Mouse (Mus musculus): ENCODE measurements around the gene a. TPM values are rescaled to one million over a fixed set of nuclear protein-coding genes. Genes with fewer than 3 reads are reported as not detected.

The a gene
- polyA plus RNA-seq, 1 experiment from 2014 or later = 0.22 TPM

DNA sequence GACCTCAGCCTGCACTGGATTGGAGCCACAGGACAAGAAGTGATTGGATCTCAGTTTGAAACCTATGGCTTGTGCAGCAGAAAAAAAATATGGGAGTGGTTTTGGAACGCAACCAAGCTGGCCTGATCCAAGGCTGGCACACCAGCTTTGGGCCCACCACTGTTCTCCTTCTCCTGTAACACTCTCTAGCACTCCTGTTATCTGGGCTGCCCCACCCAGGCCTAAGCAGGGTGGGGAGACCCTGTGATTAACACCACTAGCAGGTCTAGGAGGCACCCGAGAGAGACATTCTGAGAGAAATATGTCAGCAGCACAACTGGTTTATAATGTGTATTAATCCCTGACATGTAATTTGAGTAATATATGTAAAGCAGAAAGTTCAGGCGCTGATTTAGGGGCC is 28.0 kb upstream of the a start:
- 29% methylated on average over 3 of the region's 3 CpGs for WGBS (ENCODE audit: insufficient replicate concordance)
- peak overlapping the region; percentile 94 for H3K27ac ChIP-seq

DNA sequence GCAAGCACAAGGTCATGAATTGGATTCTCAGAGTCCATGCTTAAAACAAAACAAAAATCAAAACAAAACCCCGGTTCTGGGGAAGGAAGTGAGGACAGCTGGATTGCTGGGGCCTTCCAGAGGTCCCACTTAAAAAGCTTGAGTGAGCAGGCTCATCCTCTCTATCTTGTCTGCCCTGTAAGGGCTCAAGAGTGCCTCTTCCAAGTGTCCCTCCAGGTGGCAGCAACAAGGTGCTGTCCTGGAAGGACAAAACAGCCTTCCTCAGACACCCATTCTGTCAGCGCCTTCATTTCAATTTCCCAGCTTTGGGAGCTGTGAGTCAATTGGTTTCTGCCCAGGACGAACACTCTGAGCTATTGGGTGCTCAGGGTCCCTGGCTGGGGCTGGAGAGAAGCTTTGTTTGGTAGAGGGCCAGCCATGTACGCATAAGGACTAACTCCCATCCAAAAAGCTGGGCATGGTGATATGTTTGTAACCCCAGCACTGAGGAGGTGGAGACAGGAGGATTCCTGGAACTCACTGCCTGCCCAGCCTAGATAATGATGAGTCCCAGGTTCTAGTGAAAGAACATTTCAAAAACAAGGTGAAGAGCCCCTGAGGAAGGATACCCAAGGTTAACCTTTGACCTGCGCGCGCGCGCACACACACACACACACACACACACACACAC is 26.2 kb upstream of the a start:
- H3K4me3 ChIP-seq (replicated peaks) = 0 out of 2 replicates have a peak overlapping the region, but pooled peaks have one; percentile 15
- peak overlapping the region; percentile 94 for H3K27ac ChIP-seq
- WGBS (ENCODE audit: insufficient replicate concordance) = 46% methylated on average over 9 of the region's 9 CpGs
- no peaks in the 10 kb centered on the region for H3K27me3 ChIP-seq
- ATAC-seq (ENCODE audit: low read depth) (peak; percentile 96), DNase-seq (peak; percentile 43)
- peak overlapping the region; percentile 57 for H3K9ac ChIP-seq
- no peaks in the 10 kb centered on the region for H3K36me3 ChIP-seq
- peaks cover 62% of the 10 kb centered on the region for H3K4me1 ChIP-seq (replicated peaks)
- H3K4me2 ChIP-seq = peak overlapping the region; percentile 50
- no peaks in the 10 kb centered on the region for H3K9me3 ChIP-seq (replicated peaks)

More for the DNA sequence above, 28.0 kb upstream of the a start:
- no peak overlapping the region for H3K4me3 ChIP-seq (replicated peaks)
- ATAC-seq (ENCODE audit: low read depth) (peak; percentile 77), DNase-seq (peak; percentile 38)
- no peaks in the 10 kb centered on the region for H3K36me3 ChIP-seq
- H3K4me2 ChIP-seq = peak overlapping the region; percentile 50
- peaks cover 59% of the 10 kb centered on the region for H3K4me1 ChIP-seq (replicated peaks)
- H3K9ac ChIP-seq = peak overlapping the region; percentile 24
- no peaks in the 10 kb centered on the region for H3K9me3 ChIP-seq (replicated peaks)
- H3K27me3 ChIP-seq = no peaks in the 10 kb centered on the region

- H3K36me3 ChIP-seq = no peaks in the 10 kb centered on the region
- no peak overlapping the region for H3K4me3 ChIP-seq (replicated peaks)
- no peak for DNase-seq
- H3K27me3 ChIP-seq = no peaks in the 10 kb centered on the region
- peaks cover 62% of the 10 kb centered on the region for H3K4me1 ChIP-seq (replicated peaks)
- peak overlapping the region; percentile 37 for H3K9ac ChIP-seq
- H3K4me2 ChIP-seq = peak overlapping the region; percentile 50
- ATAC-seq (ENCODE audit: low read depth) = peak; percentile 35
- H3K9me3 ChIP-seq (replicated peaks) = no peaks in the 10 kb centered on the region
- WGBS (ENCODE audit: insufficient replicate concordance) = 46% methylated on average over 8 of the region's 8 CpGs
- peak overlapping the region; percentile 94 for H3K27ac ChIP-seq
Observed at GRCm38 (mm10) chr2:154765554-154766008, 25.6 kb upstream of the a start.

- no peak overlapping the region for H3K9ac ChIP-seq
- peak overlapping the region; percentile 65 for H3K27ac ChIP-seq
- H3K4me1 ChIP-seq (replicated peaks) = peaks cover 55% of the 10 kb centered on the region
Observed at GRCm38 (mm10) chr2:154767051-154767450, 24.2 kb upstream of the a start.

DNA sequence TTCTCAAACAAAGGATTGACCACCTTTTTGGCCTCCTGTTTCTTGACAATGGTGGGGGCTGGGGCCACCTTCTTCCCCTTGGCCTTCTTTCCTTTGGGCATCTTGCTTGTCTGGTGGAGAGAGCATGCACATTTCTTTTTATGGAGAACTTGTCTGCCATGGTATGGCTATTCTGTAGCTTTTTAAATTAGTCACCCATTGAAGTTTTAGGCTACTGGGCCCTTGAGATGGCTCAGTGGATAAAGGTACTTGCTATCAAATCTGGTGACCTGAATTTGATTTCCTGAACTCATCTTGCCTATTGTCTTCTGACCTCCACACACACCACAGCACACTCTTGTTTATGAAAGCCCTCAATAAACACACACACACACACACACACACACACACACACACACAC is 21.3 kb upstream of the a start, which contains the start of gene Gm14214:
Gene Gm14214, minus strand, starts transcription at position 101 of the 400 bp plus-strand sequence.
- DNase-seq (no peak), ATAC-seq (ENCODE audit: low read depth) (no peak)
- Histone ChIP-seq H3K27ac (0 out of 2 replicates have a peak within 1 kb of the TSS, but pooled peaks have one; percentile 13), H3K4me3 (replicated peaks) (no peak within 1 kb of the TSS), H3K9ac (0 out of 2 replicates have a peak within 1 kb of the TSS, but pooled peaks have one; percentile 6), H3K27me3 (no peaks in the 10 kb centered on the region), H3K9me3 (replicated peaks) (0 out of 2 replicates have a peak, but pooled peaks cover 4% of the 10 kb centered on the region), H3K4me2 (no peak within 1 kb of the TSS), H3K4me1 (replicated peaks) (peaks cover 26% of the 10 kb centered on the region), H3K36me3 (no peaks in the 10 kb centered on the region)

More at GRCm38 (mm10) chr2:154767051-154767450, 24.2 kb upstream of the a start:
- no peak for ATAC-seq (ENCODE audit: low read depth)
- no peaks in the 10 kb centered on the region for H3K9me3 ChIP-seq (replicated peaks)
- DNase-seq = no peak
- no peak overlapping the region for H3K4me3 ChIP-seq (replicated peaks)
- H3K4me2 ChIP-seq = no peak overlapping the region
- 42% methylated on average over 6 of the region's 6 CpGs for WGBS (ENCODE audit: insufficient replicate concordance)
- no peaks in the 10 kb centered on the region for H3K27me3 ChIP-seq
- no peaks in the 10 kb centered on the region for H3K36me3 ChIP-seq

- ATAC-seq (ENCODE audit: low read depth) (no peak), DNase-seq (no peak)
- Histone ChIP-seq H3K4me3 (replicated peaks) (no peak overlapping the region), H3K4me1 (replicated peaks) (peaks cover 16% of the 10 kb centered on the region), H3K9me3 (replicated peaks) (0 out of 2 replicates have a peak, but pooled peaks cover 4% of the 10 kb centered on the region), H3K9ac (no peak overlapping the region), H3K4me2 (no peak overlapping the region), H3K27ac (no peak overlapping the region), H3K36me3 (no peaks in the 10 kb centered on the region), H3K27me3 (no peaks in the 10 kb centered on the region)
- 64% methylated on average over 8 of the region's 8 CpGs for WGBS (ENCODE audit: insufficient replicate concordance)
Observed at GRCm38 (mm10) chr2:154771604-154772003, 19.6 kb upstream of the a start.

DNA sequence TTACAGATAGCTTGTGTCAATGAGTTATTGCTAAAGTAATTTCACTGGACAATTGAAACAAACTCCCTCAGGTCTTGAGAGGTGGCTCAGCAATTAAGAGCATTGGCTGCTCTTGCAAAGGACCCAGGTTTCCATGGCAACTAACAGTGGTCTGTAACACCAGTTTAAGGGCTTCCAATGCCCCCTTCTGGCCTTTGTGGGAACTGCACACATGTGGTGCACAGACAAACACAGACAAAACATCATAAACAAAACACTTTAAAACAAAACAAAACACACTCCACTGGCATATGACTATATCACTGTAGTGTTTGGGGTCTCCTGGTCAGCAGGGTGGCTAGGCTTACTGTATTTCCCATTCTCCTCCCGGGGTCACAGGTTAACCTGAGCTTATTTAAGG is 17.2 kb upstream of the a start:
- Histone ChIP-seq H3K27ac (no peak overlapping the region), H3K27me3 (0 out of 2 replicates have a peak, but pooled peaks cover under 1% of the 10 kb centered on the region), H3K9ac (no peak overlapping the region), H3K36me3 (no peaks in the 10 kb centered on the region), H3K9me3 (replicated peaks) (0 out of 2 replicates have a peak, but pooled peaks cover 4% of the 10 kb centered on the region), H3K4me2 (no peak overlapping the region), H3K4me3 (replicated peaks) (no peak overlapping the region), H3K4me1 (replicated peaks) (peaks cover 7% of the 10 kb centered on the region)
- no peak for ATAC-seq (ENCODE audit: low read depth)
- WGBS (ENCODE audit: insufficient replicate concordance) = 57% methylated on average over 1 of the region's 1 CpGs
- no peak for DNase-seq

DNA sequence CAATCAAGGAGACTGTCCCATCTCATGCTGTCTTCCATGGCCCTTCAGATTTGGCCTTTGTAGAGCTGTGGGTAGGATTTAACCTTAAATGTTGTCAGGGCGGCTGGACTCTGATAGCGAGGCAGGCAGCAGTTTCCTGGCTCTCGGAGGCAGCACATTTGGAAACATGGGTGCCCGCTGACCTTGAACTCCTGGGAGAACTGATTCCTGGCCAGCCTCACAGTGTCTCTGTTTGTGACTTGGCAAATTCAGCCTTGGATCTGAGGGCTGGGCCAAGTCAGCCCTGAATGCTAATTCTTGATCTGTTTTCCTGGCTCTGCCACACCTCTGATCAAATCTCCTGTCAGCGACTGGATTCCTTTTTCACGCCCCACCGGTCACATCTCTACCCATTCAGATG is 14.7 kb upstream of the a start:
- peaks cover 13% of the 10 kb centered on the region for H3K27me3 ChIP-seq
- no peak overlapping the region for H3K9ac ChIP-seq
- H3K4me2 ChIP-seq = no peak overlapping the region
- ATAC-seq (ENCODE audit: low read depth) (no peak), DNase-seq (no peak)
- 57% methylated on average over 7 of the region's 7 CpGs for WGBS (ENCODE audit: insufficient replicate concordance)
- H3K4me3 ChIP-seq (replicated peaks) = no peak overlapping the region
- peaks cover 7% of the 10 kb centered on the region for H3K4me1 ChIP-seq (replicated peaks)
- no peak overlapping the region for H3K27ac ChIP-seq
- H3K9me3 ChIP-seq (replicated peaks) = 0 out of 2 replicates have a peak, but pooled peaks cover 4% of the 10 kb centered on the region
- H3K36me3 ChIP-seq = no peaks in the 10 kb centered on the region

DNA sequence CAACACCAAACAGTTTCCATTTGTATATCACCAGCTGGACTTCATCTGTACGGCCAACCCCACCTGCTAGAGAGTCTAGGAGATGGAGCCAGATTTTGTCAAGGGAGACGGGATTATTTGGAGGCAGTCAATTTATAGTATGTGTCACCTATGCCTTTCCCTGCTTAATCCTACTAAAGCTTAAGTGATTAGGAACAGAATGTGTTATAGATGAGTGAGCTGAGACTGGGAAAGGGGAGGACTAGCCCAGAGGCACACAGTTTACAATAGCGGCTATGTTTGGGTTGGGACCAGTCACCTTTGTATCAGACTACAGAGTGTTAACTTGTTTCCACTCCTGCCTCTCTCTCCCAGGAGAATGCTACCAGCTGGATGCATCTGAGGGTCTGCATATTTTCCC is 11.6 kb upstream of the a start:
- Histone ChIP-seq H3K27me3 (peaks cover 13% of the 10 kb centered on the region), H3K36me3 (no peaks in the 10 kb centered on the region), H3K4me2 (no peak overlapping the region), H3K27ac (no peak overlapping the region), H3K4me1 (replicated peaks) (peaks cover 15% of the 10 kb centered on the region), H3K9ac (no peak overlapping the region), H3K9me3 (replicated peaks) (no peaks in the 10 kb centered on the region), H3K4me3 (replicated peaks) (no peak overlapping the region)
- no peak for ATAC-seq (ENCODE audit: low read depth)
- WGBS (ENCODE audit: insufficient replicate concordance) = 72% methylated on average over 3 of the region's 3 CpGs
- no peak for DNase-seq

GRCm38 (mm10) chr2:154782361-154782760 is 8.8 kb upstream of the a start:
- ATAC-seq (ENCODE audit: low read depth) (no peak), DNase-seq (no peak)
- no peaks in the 10 kb centered on the region for H3K9me3 ChIP-seq (replicated peaks)
- H3K4me2 ChIP-seq = no peak overlapping the region
- no peak overlapping the region for H3K9ac ChIP-seq
- H3K27me3 ChIP-seq = peaks cover 13% of the 10 kb centered on the region
- H3K36me3 ChIP-seq = no peaks in the 10 kb centered on the region
- WGBS (ENCODE audit: insufficient replicate concordance) = 67% methylated on average over 4 of the region's 4 CpGs
- no peak overlapping the region for H3K27ac ChIP-seq
- H3K4me3 ChIP-seq (replicated peaks) = no peak overlapping the region
- H3K4me1 ChIP-seq (replicated peaks) = peaks cover 31% of the 10 kb centered on the region

- Histone ChIP-seq H3K9me3 (replicated peaks) (no peaks in the 10 kb centered on the region), H3K27me3 (peaks cover 13% of the 10 kb centered on the region), H3K9ac (no peak overlapping the region), H3K4me3 (replicated peaks) (no peak overlapping the region), H3K4me1 (replicated peaks) (peaks cover 37% of the 10 kb centered on the region), H3K36me3 (no peaks in the 10 kb centered on the region), H3K27ac (no peak overlapping the region; the same call in 1 of the 2 replicates), H3K4me2 (no peak overlapping the region)
- DNase-seq (no peak), ATAC-seq (ENCODE audit: low read depth) (no peak)
- WGBS (ENCODE audit: insufficient replicate concordance) = 76% methylated on average over 17 of the region's 17 CpGs
Observed at GRCm38 (mm10) chr2:154782856-154783650, 8.1 kb upstream of the a start.

Data from liver, embryonic 13.5 days (tissue).